Mouse (Mus musculus): ENCODE measurements around the gene Adgrl2.

DNA sequence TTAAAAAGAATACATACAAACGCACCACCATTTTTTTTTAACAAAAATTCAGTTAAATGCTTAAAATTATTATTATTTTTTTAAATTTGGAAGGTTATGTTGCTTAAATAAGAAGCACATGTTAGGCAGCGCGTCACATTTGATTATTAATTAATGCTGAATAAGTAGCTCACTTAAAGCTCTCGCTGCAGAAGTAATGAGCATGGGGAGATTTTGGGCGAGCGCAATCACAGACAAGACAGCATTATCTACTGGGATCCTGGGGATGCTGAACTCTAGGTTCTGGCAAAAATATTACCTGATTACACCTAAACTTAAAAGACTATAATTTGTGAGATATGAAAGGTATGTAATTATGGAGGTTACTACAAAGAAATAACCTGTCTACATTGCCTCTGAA lies 77.8 kb downstream of the Adgrl2 start:
- TF ChIP-seq CHD2 (IDR thresholded peaks at IDR 0.05; ENCODE audit: low read depth, low read length) (no peak), MAFK (IDR thresholded peaks at IDR 0.05; ENCODE audit: insufficient read depth, low read depth, low read length) (no peak), HCFC1 (IDR thresholded peaks at IDR 0.05; ENCODE audit: borderline replicate concordance, insufficient read depth, low read length) (no peak), ZNF384 (IDR thresholded peaks at IDR 0.05; ENCODE audit: low read depth, low read length) (no peak)

Data from ES-E14 (cell line).